Mouse (Mus musculus): Measurements from ENCODE around the gene Serpinb9b. TPM values are rescaled to one million over a fixed set of nuclear protein-coding genes. Genes with fewer than 3 reads are reported as not detected.

Serpinb9b gene
- polyA plus RNA-seq (2016; fragmentation: Nextera tagmentation; extraction: Ambion mirVana): 0.05 TPM in 1 of 2 replicates, not detected in the other

DNA sequence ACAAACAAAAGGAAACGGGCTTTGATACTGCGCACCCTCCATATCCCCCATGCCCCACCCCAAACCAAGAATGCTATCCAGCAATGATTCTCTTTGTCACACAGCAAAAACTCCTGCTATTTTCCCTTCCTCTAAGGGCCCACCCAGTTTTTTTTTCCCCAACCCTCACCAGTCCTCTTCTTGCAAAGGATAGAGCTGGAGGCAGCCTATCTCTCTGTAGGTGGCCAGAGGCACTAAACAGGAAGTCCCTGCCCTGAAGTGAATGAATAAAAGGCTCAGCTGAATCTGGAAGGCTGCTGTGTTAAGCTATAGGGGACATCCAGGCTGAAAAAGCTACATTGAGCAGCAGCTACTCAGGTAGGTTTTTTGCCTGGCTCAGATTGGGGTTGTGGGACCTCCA lies at the start of gene Serpinb9b:
Gene Serpinb9b, plus strand, starts transcription at position 173 of the 400 bp plus-strand sequence.
- Histone ChIP-seq H3K9me3 (no peaks in the 10 kb centered on the region), H3K27ac (no peak within 1 kb of the TSS)
- 94% methylated on average over 2 of the region's 2 CpGs for WGBS

DNA sequence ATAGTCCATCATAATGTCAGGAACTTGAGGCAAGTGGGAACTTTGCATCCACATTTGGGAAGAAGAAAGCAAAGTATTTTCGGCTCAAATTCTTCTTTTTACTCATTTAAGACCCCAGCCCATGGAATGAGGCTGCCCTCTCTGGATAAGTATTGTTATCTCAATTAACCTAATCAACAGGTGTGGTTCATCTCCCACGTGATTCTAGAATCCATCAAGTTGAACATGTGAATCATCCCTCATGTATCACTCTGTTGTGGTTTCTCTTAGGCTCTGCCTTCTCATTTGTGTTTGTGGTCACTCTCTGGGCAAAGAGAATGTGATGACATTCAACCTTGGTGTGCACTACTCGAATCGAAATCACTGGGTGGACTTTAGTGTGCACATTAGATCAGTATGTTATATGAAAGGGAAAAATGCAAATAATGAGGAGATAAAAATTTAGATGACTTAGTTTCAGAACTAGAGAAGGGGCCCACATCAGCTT lies 44.6 kb upstream of the Serpinb9b start:
- no peaks in the 10 kb centered on the region for H3K4me1 ChIP-seq
- H3K27ac ChIP-seq: no peak overlapping the region
- no peak overlapping the region for H3K4me3 ChIP-seq (replicated peaks)
- no peaks in the 10 kb centered on the region for H3K27me3 ChIP-seq
- H3K9me3 ChIP-seq: no peaks in the 10 kb centered on the region
- no peaks in the 10 kb centered on the region for H3K36me3 ChIP-seq (replicated peaks)
- ATAC-seq (ENCODE audit: low FRiP score): no peak
- H3K4me2 ChIP-seq: no peak overlapping the region
- no peak overlapping the region for H3K9ac ChIP-seq
- WGBS: 87% methylated on average over 4 of the region's 4 CpGs

More for the DNA sequence above, at the start of gene Serpinb9b:
- Histone ChIP-seq H3K27me3 (no peaks in the 10 kb centered on the region), H3K4me1 (no peaks in the 10 kb centered on the region), H3K4me2 (no peak within 1 kb of the TSS), H3K36me3 (replicated peaks) (no peaks in the 10 kb centered on the region), H3K4me3 (replicated peaks) (no peak within 1 kb of the TSS), H3K9ac (no peak within 1 kb of the TSS)
- no peak for ATAC-seq (ENCODE audit: low FRiP score)

DNA sequence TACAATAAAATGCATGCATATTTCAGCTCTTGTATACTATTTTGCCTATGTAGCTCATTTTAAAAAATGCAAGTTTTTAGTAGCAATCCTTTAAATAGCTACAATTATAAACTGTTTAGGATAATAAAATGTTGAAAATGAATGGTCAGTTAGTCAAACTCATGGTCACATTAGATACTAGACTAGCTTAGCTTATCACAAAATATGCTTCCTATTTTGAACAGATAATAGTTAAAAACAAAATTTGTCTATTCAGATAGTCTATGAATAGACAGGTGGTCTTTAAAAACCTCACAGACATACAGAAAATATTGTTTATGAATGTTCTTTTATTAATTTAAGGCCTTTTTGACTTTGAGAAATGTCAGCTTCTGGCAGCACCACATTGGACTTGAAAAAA lies 41.0 kb upstream of the Serpinb9b start:
- ATAC-seq (ENCODE audit: low FRiP score): no peak
- Histone ChIP-seq H3K9me3 (no peaks in the 10 kb centered on the region), H3K27me3 (no peaks in the 10 kb centered on the region), H3K27ac (no peak overlapping the region), H3K4me2 (no peak overlapping the region), H3K4me3 (replicated peaks) (no peak overlapping the region), H3K9ac (no peak overlapping the region), H3K4me1 (no peaks in the 10 kb centered on the region), H3K36me3 (replicated peaks) (no peaks in the 10 kb centered on the region)

DNA sequence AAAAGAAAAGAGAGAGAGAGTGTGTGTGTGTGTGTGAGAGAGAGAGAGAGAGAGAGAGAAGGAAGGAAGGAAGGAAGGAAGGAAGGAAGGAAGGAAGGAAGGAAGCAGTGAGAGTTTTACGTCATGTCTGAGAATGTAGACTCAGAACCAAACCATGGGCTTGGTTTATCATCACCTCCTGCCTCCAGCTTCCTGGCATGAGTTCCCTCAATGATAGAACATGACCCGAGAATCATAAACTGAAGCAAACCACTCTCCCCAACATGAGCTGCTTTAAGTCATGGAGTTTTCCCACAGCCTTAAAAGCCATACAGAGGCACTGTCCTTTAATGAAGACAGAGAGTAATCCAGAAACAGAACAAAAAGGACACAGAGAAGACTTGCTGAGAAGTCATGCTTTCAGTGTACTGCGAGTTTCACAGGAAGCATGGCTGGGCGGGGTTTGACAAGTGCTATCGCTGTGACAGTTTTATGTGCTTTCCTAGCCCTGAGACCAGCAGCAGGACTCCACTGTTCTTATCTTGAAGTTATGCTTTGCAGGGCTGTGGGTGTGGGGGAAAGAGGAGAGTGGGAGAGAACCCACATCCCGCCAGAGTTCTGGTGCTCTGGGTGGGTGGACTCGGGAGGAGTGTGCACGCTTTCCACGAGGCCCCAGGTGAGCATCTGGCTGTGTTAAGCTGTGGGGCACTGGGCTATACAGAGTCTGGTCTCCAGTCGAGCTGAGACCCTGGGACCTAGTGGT lies 33.9 kb upstream of the Serpinb9b start:
- no peak for ATAC-seq (ENCODE audit: low FRiP score)
- no peaks in the 10 kb centered on the region for H3K9me3 ChIP-seq
- no peak overlapping the region for H3K9ac ChIP-seq
- no peaks in the 10 kb centered on the region for H3K36me3 ChIP-seq (replicated peaks)
- no peak overlapping the region for H3K4me2 ChIP-seq
- 85% methylated on average over 10 of the region's 10 CpGs for WGBS
- no peak overlapping the region for H3K27ac ChIP-seq
- H3K27me3 ChIP-seq: no peaks in the 10 kb centered on the region
- H3K4me3 ChIP-seq (replicated peaks): no peak overlapping the region
- H3K4me1 ChIP-seq: no peaks in the 10 kb centered on the region

DNA sequence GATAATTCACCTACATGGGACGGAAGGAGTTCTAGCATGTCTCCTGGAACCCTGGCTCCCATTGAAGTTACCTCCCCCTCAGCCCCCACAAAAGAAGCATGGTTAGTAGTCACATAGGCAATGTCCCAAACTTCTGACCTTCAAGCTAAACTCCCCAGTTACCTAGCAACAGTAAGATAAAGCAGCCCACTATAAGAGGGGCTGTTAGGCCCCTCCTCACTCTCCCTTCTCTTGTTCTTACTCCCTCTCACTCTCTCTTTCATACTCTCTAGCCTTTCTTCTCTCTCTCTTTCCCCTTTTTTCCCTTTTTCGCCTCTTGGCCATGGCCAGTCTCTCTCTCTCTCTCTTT lies 33.3 kb upstream of the Serpinb9b start:
- Histone ChIP-seq H3K27me3 (no peaks in the 10 kb centered on the region), H3K27ac (no peak overlapping the region), H3K4me2 (no peak overlapping the region), H3K36me3 (replicated peaks) (no peaks in the 10 kb centered on the region), H3K9me3 (no peaks in the 10 kb centered on the region), H3K4me3 (replicated peaks) (no peak overlapping the region), H3K9ac (no peak overlapping the region), H3K4me1 (no peaks in the 10 kb centered on the region)
- WGBS: 71% methylated on average over 2 of the region's 2 CpGs
- no peak for ATAC-seq (ENCODE audit: low FRiP score)

DNA sequence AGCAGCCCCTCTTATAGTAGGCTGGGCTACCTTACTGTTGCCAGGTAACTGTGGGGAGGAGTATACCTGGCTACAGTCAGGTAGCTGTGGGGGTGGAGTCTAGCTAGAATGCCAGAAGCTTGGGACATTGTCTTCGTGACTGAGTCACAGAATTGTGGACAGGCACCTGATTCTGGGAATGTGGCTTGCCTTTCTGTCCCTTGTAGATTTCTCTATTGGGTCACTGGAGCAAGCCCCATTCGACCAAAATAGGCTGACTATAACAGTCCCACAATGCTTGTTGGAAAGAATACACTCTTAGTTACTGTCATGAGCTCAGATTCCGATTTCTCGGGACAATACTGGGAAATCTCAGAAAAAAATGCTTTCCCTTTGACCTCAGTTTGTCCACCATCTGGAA lies 32.2 kb upstream of the Serpinb9b start:
- Histone ChIP-seq H3K27ac (no peak overlapping the region), H3K9ac (no peak overlapping the region), H3K4me1 (no peaks in the 10 kb centered on the region), H3K4me3 (replicated peaks) (no peak overlapping the region), H3K4me2 (no peak overlapping the region), H3K9me3 (no peaks in the 10 kb centered on the region), H3K36me3 (replicated peaks) (no peaks in the 10 kb centered on the region), H3K27me3 (no peaks in the 10 kb centered on the region)
- ATAC-seq (ENCODE audit: low FRiP score): no peak
- 80% methylated on average over 4 of the region's 4 CpGs for WGBS

DNA sequence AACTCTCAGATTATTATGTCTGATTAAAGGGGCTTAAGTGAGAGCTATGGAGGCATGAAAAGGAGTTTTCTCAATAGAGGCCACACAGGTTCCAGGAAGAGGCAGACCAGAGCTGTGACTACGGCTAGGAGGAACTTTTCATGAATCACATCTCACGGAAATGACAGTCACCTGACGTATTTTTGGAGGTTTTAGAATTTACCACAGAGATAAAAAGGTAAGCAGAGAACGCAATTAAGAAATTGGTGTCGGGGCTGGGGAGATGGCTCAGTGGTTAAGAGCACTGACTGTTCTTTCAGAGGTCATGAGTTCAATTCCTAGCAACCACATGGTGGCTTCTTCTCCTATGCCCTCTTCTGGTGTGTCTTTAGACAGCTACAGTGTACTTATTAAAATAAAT lies 25.9 kb upstream of the Serpinb9b start:
- Histone ChIP-seq H3K4me3 (replicated peaks) (no peak overlapping the region), H3K27ac (no peak overlapping the region)

DNA sequence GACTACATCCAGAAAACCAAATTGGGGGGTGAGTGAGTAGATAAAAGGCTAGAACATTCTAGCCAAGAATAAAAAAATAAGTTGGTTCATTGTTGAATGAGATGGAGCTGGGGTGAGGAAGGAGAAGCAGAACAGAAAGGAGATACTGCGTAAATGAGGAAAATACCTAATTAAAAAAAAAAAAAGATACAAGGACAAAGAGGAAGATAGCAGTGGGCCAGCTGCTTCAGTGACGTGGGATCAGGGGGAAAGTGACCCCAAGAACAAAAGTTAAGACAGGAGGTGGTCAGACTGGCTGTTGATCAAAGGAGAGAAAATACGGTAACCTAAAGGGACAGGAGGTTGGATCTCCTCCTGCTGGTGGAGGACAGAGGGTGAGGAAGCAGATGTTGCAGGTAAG lies 24.3 kb upstream of the Serpinb9b start, which contains the start of gene Serpinb9:
Gene Serpinb9, plus strand, starts transcription at position 301 of the 400 bp plus-strand sequence.
- 76% methylated on average over 3 of the region's 3 CpGs for WGBS
- peak within 1 kb of the TSS; percentile 36; the same call in 1 of the 2 replicates for H3K4me2 ChIP-seq
- H3K27ac ChIP-seq: no peak within 1 kb of the TSS
- H3K27me3 ChIP-seq: no peaks in the 10 kb centered on the region
- H3K4me1 ChIP-seq: peaks cover 5% of the 10 kb centered on the region
- H3K9ac ChIP-seq: no peak within 1 kb of the TSS
- no peak for ATAC-seq (ENCODE audit: low FRiP score)
- H3K9me3 ChIP-seq: no peaks in the 10 kb centered on the region
- H3K4me3 ChIP-seq (replicated peaks): no peak within 1 kb of the TSS; the same call in 1 of the 2 replicates
- no peaks in the 10 kb centered on the region for H3K36me3 ChIP-seq (replicated peaks)

More for the DNA sequence above, 25.9 kb upstream of the Serpinb9b start:
- Histone ChIP-seq H3K36me3 (replicated peaks) (no peaks in the 10 kb centered on the region), H3K27me3 (no peaks in the 10 kb centered on the region), H3K9me3 (no peaks in the 10 kb centered on the region), H3K4me2 (no peak overlapping the region), H3K4me1 (peaks cover 5% of the 10 kb centered on the region), H3K9ac (no peak overlapping the region)
- WGBS: 90% methylated on average over 5 of the region's 5 CpGs
- no peak for ATAC-seq (ENCODE audit: low FRiP score)

DNA sequence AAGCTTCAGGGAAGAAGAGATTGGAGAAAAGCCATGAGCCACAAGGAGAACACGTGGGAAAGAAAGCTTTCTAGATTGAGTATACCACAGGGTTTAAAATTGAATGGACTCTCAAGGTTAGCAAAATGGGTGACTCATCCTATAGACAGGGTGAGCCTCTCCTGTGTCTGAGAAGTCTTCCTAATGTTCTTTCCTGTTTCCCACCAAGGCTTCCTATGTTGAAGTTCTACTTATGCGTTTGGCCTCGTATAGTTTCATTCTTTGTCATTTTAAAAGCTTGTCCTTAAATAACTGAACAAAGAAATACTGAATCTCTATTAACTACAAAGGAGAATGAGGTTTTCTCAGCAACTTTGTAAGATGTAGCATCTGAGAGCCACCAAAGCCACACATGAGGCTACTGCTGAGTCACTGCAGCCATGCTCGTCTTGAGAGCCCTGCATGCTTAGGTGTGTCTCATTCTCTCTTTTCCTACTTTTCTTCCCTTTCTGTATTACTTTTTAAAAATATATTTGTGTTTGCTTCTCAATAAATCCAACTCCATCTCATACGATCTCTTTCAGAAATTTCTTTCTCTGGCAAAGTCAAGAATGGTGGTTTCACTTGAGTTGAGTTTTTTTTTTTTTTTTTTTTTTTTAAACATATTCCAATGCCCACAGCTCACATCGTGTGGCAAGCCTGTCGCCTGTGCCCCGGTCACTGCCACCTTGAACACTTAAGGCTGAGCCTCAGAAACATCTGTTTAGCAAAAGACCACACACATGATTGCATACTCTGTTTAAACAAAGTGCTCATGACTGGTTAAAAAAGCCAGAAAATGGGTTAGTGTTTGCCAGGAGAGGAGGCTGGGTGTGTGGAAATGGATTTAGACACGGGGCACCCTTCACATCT lies 23.4 kb upstream of the Serpinb9b start:
- Histone ChIP-seq H3K4me1 (peaks cover 5% of the 10 kb centered on the region), H3K27me3 (no peaks in the 10 kb centered on the region), H3K27ac (no peak overlapping the region), H3K4me2 (peak overlapping the region; percentile 36), H3K36me3 (replicated peaks) (no peaks in the 10 kb centered on the region), H3K9me3 (no peaks in the 10 kb centered on the region), H3K9ac (peak overlapping the region; percentile 9; the same call in 1 of the 2 replicates), H3K4me3 (replicated peaks) (peak overlapping the region; percentile 19)
- WGBS: 71% methylated on average over 9 of the region's 9 CpGs
- no peak for ATAC-seq (ENCODE audit: low FRiP score)

DNA sequence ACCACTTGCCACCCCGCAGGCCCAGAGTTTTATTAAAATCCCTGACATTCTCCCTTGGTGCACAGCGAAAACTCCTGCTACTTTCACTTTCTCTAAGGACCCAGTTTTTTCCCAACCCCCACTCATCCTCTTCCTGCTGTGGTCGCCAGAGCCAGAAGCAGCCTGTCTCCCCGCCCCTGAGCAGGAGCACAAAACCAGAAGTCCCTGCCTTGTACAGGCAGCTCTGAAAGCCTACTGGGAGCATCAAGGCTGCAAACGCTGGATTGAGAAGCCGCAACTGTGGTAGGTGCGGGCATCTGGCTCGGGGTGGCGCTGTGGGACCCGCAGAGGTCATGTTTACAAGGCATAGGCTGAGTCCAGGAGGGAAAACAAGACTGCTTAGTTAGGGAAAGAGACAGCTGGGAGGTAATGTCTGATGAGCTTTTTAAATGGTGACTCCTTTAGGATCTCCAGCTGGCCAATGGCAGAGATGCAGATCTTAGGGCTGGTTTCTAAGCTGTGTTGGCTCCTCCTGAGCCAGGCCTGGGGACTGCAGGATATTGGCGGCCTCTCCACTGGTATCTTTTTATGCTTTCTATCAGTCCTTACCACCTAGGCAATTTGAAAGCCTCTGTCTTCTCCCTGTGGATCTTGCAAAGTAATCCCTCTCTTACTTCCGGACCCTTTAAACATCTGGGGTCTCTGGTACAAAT lies 22.7 kb upstream of the Serpinb9b start:
- WGBS: 21% methylated on average over 12 of the region's 12 CpGs
- Histone ChIP-seq H3K4me3 (replicated peaks) (peak overlapping the region; percentile 19), H3K36me3 (replicated peaks) (no peaks in the 10 kb centered on the region), H3K4me1 (peaks cover 5% of the 10 kb centered on the region), H3K27me3 (no peaks in the 10 kb centered on the region), H3K9me3 (no peaks in the 10 kb centered on the region), H3K9ac (peak overlapping the region; percentile 9; the same call in 1 of the 2 replicates), H3K4me2 (peak overlapping the region; percentile 36), H3K27ac (no peak overlapping the region)
- peak; percentile 51; the same call in 1 of the 2 replicates for ATAC-seq (ENCODE audit: low FRiP score)

DNA sequence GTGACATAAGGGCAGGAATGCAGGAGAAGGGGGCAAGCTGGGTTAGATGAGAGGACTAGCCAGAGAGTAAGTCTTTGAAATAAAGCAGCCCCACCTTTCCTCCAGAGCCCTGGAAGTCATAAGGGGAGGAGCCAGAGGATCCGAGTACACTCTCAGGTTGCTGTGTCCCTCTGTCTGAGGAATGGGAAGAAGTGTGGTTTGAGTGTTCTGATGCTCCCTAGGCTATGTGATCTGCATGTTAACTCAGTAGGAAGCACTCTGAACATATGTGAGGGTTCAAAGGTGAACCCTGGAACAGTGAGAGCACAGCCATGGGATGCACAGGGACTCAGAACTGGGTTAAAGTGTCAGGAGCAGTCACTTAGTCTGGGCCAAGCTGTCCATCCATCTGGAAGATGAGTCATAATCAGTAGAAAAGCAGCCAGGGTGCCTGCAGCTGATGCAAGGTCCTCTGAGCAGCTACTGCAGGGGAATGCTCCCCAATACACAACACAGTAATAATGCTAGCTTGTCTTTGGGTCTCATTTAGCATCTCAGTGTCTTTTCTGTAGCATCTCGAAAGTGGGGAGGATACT lies 21.6 kb upstream of the Serpinb9b start:
- Histone ChIP-seq H3K27me3 (no peaks in the 10 kb centered on the region), H3K4me1 (peaks cover 5% of the 10 kb centered on the region), H3K9me3 (no peaks in the 10 kb centered on the region), H3K27ac (no peak overlapping the region), H3K36me3 (replicated peaks) (no peaks in the 10 kb centered on the region), H3K4me3 (replicated peaks) (no peak overlapping the region), H3K9ac (no peak overlapping the region), H3K4me2 (no peak overlapping the region)
- ATAC-seq (ENCODE audit: low FRiP score): no peak
- 61% methylated on average over 2 of the region's 2 CpGs for WGBS

DNA sequence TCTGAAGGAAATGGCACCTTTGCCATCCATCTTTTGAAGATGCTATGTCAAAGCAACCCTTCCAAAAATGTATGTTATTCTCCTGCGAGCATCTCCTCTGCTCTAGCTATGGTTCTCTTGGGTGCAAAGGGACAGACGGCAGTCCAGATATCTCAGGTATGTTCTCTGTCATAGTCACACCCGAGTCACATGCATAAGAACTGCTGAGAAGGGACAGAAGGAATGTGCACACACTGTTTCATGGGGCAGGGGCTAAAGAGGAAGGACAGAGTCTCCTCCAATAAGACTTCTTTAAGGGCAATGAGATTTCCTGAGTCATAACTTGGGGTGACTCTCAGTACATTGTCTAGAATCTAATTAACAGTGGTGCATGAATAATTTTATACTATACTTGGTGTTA lies 20.7 kb upstream of the Serpinb9b start:
- Histone ChIP-seq H3K9ac (no peak overlapping the region), H3K4me2 (no peak overlapping the region), H3K27me3 (no peaks in the 10 kb centered on the region), H3K9me3 (no peaks in the 10 kb centered on the region), H3K27ac (no peak overlapping the region), H3K4me1 (peaks cover 5% of the 10 kb centered on the region), H3K4me3 (replicated peaks) (no peak overlapping the region), H3K36me3 (replicated peaks) (no peaks in the 10 kb centered on the region)
- 86% methylated on average over 3 of the region's 3 CpGs for WGBS
- ATAC-seq (ENCODE audit: low FRiP score): no peak

Measured in forebrain, embryonic 12.5 days (tissue).